Mouse (Mus musculus) stomach, embryonic 14.5 days (tissue): Measurements from ENCODE around the gene Gm21440. TPM values are rescaled to one million over a fixed set of nuclear protein-coding genes. Genes with fewer than 3 reads are reported as not detected.
"Not testable (repeated sequence)": the region's sequence is repeated elsewhere in the genome, so short reads cannot be mapped to it uniquely, and the experiment has no call there.

Experiments
- ATAC-seq: fragments of 200-750 bp; cut with Nextera tagmentation; 2 replicates; pipeline ENCODE4 v1.8.0; 2017; ENCODE audit warnings: low read depth, moderate TSS enrichment; ENCODE audit not compliant: insufficient number of reproducible peaks, insufficient read depth, low FRiP score
- H3K27ac ChIP-seq: fragments of 300-500 bp; sonication (generic); 2 replicates; pipeline ENCODE4 v1.5.1; 2014; ENCODE audit warnings: mild to moderate bottlenecking, low read length, moderate library complexity, mixed read lengths
- H3K27me3 ChIP-seq: fragments of 300-500 bp; sonication (generic); 2 replicates; pipeline ENCODE4 v1.6.1; 2014; ENCODE audit warnings: low read length, control low read depth, mixed read lengths; ENCODE audit not compliant: control insufficient read depth, insufficient read depth
- H3K36me3 ChIP-seq: fragments of 300-500 bp; sonication (generic); 2 replicates; pipeline ENCODE4 v1.6.1; 2014; ENCODE audit warnings: mild to moderate bottlenecking, control low read depth, low read length, moderate library complexity, mixed read lengths; ENCODE audit not compliant: control insufficient read depth, insufficient read depth
- H3K4me1 ChIP-seq: fragments of 300-500 bp; sonication (generic); 2 replicates; pipeline ENCODE4 v1.6.1; 2014; ENCODE audit warnings: low read length, control low read depth, mixed read lengths; ENCODE audit not compliant: control insufficient read depth, insufficient read depth
- H3K4me2 ChIP-seq: fragments of 300-500 bp; sonication (generic); replicated peaks from 2 replicates; pipeline ENCODE4 v1.6.1; 2014; ENCODE audit warnings: low read depth, low read length, control low read depth
- H3K4me3 ChIP-seq: fragments of 300-500 bp; sonication (generic); 2 replicates; pipeline ENCODE4 v1.5.1; 2014; ENCODE audit warnings: low read depth, low read length, control low read depth
- H3K9ac ChIP-seq: fragments of 300-500 bp; sonication (generic); replicated peaks from 2 replicates; pipeline ENCODE4 v1.6.1; 2014; ENCODE audit warnings: low read depth, mild to moderate bottlenecking, control low read depth, low read length, moderate library complexity, mixed read lengths
- H3K9me3 ChIP-seq: fragments of 300-500 bp; sonication (generic); 2 replicates; pipeline ENCODE4 v1.6.1; 2016; ENCODE audit warnings: low read depth, low read length, control low read depth; ENCODE audit not compliant: control insufficient read depth
- WGBS: fragments of 180-500 bp; shearing (Covaris S2); extraction: QIAGEN DNeasy Blood & Tissue Kit; methylation state at CpG from one replicate; pipeline ENCODE4 v1.1.7; 2014; 5-methylcytosine and 5-hydroxymethylcytosine counted together
- polyA plus RNA-seq: library from polyadenylated mRNA; unstranded; fragments of >200 nt; fragmentation: Nextera tagmentation; extraction: Ambion mirVana; gene quantifications from 2 replicates; pipeline ENCODE4 v1.2.1, GENCODE M21; 2014

Gm21440 gene
- polyA plus RNA-seq = not detected in 2 replicates

DNA sequence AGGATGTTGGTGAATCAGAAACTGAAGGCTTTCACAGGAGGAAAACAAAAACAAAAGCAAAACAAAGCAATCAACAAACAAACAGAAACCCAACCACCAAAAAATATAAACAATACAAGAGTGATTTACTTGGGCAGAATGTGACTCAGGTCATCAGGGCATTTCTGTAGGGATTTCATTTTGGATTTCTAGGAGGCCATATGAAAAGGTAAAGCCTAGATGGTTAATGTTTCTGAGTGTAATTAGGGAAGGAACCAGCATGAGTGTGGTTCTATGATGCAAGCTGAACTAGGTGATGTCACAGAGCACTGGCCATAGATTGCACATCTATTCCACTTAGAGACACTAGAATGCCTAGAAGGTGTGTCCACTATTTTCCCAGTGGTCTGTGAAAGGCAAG lies at the start of gene Gm21440, which contains the start of gene Gm21454:
TSS of gene Gm21440 (plus strand) at position 301 of the 400 bp plus-strand sequence.
TSS of gene Gm21454 (plus strand) at position 352 of the 400 bp plus-strand sequence.
- H3K4me2 ChIP-seq, H3K9me3 ChIP-seq, ATAC-seq, H3K4me3 ChIP-seq, H3K4me1 ChIP-seq, H3K27ac ChIP-seq, H3K36me3 ChIP-seq, H3K27me3 ChIP-seq, H3K9ac ChIP-seq: not testable (repeated sequence)

DNA sequence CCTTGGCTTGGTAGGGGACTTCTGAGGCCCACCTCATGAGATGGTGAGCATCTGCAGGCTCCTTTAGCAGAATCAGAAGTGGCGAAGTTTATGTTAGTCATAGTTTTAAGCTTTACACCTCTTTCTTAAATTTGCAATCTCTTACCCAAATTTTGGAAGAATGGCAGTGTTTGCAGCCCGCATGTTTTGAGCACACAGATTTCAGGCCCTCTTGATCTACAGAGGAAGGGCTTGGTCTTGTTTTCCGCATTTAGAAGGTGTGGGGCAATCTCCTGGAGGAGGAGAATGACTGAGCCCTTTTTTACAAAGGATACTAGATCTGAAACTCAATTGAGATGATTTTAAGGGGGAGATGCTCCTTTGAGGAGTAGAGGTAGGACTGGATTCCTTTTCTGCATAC lies 28.4 kb upstream of the Gm21440 start, which contains the start of gene Gm21828:
TSS of gene Gm21828 (minus strand) at position 101 of the 400 bp plus-strand sequence.
- not testable (repeated sequence) for ATAC-seq, H3K4me2 ChIP-seq, H3K4me3 ChIP-seq, H3K36me3 ChIP-seq, H3K27me3 ChIP-seq, H3K9ac ChIP-seq, H3K4me1 ChIP-seq, H3K9me3 ChIP-seq, H3K27ac ChIP-seq
- WGBS = no CpG with 5 or more reads among the region's 3 CpGs

Other genes starting within 250 kb of the Gm21440 start
- not detected in 2 replicates for gene Gm20807, start 209.5 kb upstream of the Gm21440 start, polyA plus RNA-seq
- not detected in 2 replicates for gene Gm21891, start 118.9 kb upstream of the Gm21440 start, polyA plus RNA-seq
- not detected in 2 replicates for gene Gm21425, start 90.4 kb upstream of the Gm21440 start, polyA plus RNA-seq
- not detected in 2 replicates for gene Gm21828, start 28.5 kb upstream of the Gm21440 start, polyA plus RNA-seq
- gene Gm21454, start 51 bp downstream of the Gm21440 start, polyA plus RNA-seq = not detected in 2 replicates
- not detected in 2 replicates for gene Gm21725, start 96.7 kb downstream of the Gm21440 start, polyA plus RNA-seq
- gene Gm21866, start 213.2 kb downstream of the Gm21440 start, polyA plus RNA-seq = not detected in 2 replicates
- gene Gm20773, start 241.6 kb downstream of the Gm21440 start, polyA plus RNA-seq = not detected in 2 replicates